Mouse (Mus musculus): ENCODE data around the gene Otulin. TPM values are rescaled to one million over a fixed set of nuclear protein-coding genes. Genes with fewer than 3 reads are reported as not detected.

Gene Otulin
- polyA plus RNA-seq, 1 experiment, result not detected

GRCm38 (mm10) chr15:27594973-27595372 lies 35.5 kb downstream of the Otulin start:
- TF ChIP-seq POLR2A (IDR thresholded peaks at IDR 0.05; ENCODE audit: insufficient read depth, low read depth, low read length) (no peak), CTCF (IDR thresholded peaks at IDR 0.05; ENCODE audit: insufficient read depth, low read depth, low read length) (no peak)
- Histone ChIP-seq H3K4me1 (ENCODE audit: control insufficient read depth, insufficient read depth, low read length) (peaks cover 33% of the 10 kb centered on the region), H3K4me3 (ENCODE audit: insufficient read depth, low read depth, low read length) (no peak overlapping the region), H3K27ac (ENCODE audit: insufficient read depth, low read depth, low read length) (peak overlapping the region; percentile 7; the same call in 1 of the 2 replicates)
- 60% methylated on average over 4 of the region's 4 CpGs for WGBS

- TF ChIP-seq POLR2A (IDR thresholded peaks at IDR 0.05; ENCODE audit: insufficient read depth, low read depth, low read length) (no peak), CTCF (IDR thresholded peaks at IDR 0.05; ENCODE audit: insufficient read depth, low read depth, low read length) (no peak)
- 75% methylated on average over 13 of the region's 13 CpGs for WGBS
- no peak overlapping the region for H3K27ac ChIP-seq (ENCODE audit: insufficient read depth, low read depth, low read length)
Observed at GRCm38 (mm10) chr15:27593717-27594116, 36.8 kb downstream of the Otulin start.

GRCm38 (mm10) chr15:27592620-27593320 lies 37.7 kb downstream of the Otulin start:
- Histone ChIP-seq H3K4me3 (ENCODE audit: insufficient read depth, low read depth, low read length) (no peak overlapping the region), H3K27ac (ENCODE audit: insufficient read depth, low read depth, low read length) (0 out of 2 replicates have a peak overlapping the region, but pooled peaks have one; percentile 3), H3K4me1 (ENCODE audit: control insufficient read depth, insufficient read depth, low read length) (peaks cover 27% of the 10 kb centered on the region)
- TF ChIP-seq CTCF (IDR thresholded peaks at IDR 0.05; ENCODE audit: insufficient read depth, low read depth, low read length), result no peak
- TF ChIP-seq POLR2A (IDR thresholded peaks at IDR 0.05; ENCODE audit: insufficient read depth, low read depth, low read length), result no peak
- 74% methylated on average over 19 of the region's 19 CpGs for WGBS

More at GRCm38 (mm10) chr15:27593717-27594116, 36.8 kb downstream of the Otulin start:
- Histone ChIP-seq H3K4me3 (ENCODE audit: insufficient read depth, low read depth, low read length) (no peak overlapping the region), H3K4me1 (ENCODE audit: control insufficient read depth, insufficient read depth, low read length) (peaks cover 29% of the 10 kb centered on the region)

- H3K27ac ChIP-seq (ENCODE audit: insufficient read depth, low read depth, low read length), result no peak overlapping the region
- 95% methylated on average over 9 of the region's 9 CpGs for WGBS
- no peak overlapping the region for H3K4me3 ChIP-seq (ENCODE audit: insufficient read depth, low read depth, low read length)
- TF ChIP-seq POLR2A (IDR thresholded peaks at IDR 0.05; ENCODE audit: insufficient read depth, low read depth, low read length), result no peak
- no peak for TF ChIP-seq CTCF (IDR thresholded peaks at IDR 0.05; ENCODE audit: insufficient read depth, low read depth, low read length)
- H3K4me1 ChIP-seq (ENCODE audit: control insufficient read depth, insufficient read depth, low read length), result peaks cover 24% of the 10 kb centered on the region
Observed at GRCm38 (mm10) chr15:27590812-27591211, 39.7 kb downstream of the Otulin start.

- 50% methylated on average over 14 of the region's 14 CpGs for WGBS
- Histone ChIP-seq H3K4me3 (ENCODE audit: insufficient read depth, low read depth, low read length) (no peak overlapping the region), H3K4me1 (ENCODE audit: control insufficient read depth, insufficient read depth, low read length) (peaks cover 18% of the 10 kb centered on the region), H3K27ac (ENCODE audit: insufficient read depth, low read depth, low read length) (no peak overlapping the region)
- TF ChIP-seq CTCF (IDR thresholded peaks at IDR 0.05; ENCODE audit: insufficient read depth, low read depth, low read length) (no peak), POLR2A (IDR thresholded peaks at IDR 0.05; ENCODE audit: insufficient read depth, low read depth, low read length) (no peak)
Observed at GRCm38 (mm10) chr15:27588087-27588826, 42.2 kb downstream of the Otulin start.

- 84% methylated on average over 5 of the region's 5 CpGs for WGBS
- Histone ChIP-seq H3K27ac (ENCODE audit: insufficient read depth, low read depth, low read length) (no peak overlapping the region), H3K4me3 (ENCODE audit: insufficient read depth, low read depth, low read length) (no peak overlapping the region), H3K4me1 (ENCODE audit: control insufficient read depth, insufficient read depth, low read length) (peaks cover 16% of the 10 kb centered on the region)
- TF ChIP-seq CTCF (IDR thresholded peaks at IDR 0.05; ENCODE audit: insufficient read depth, low read depth, low read length) (no peak), POLR2A (IDR thresholded peaks at IDR 0.05; ENCODE audit: insufficient read depth, low read depth, low read length) (no peak)
Observed at GRCm38 (mm10) chr15:27586093-27586480, 44.4 kb downstream of the Otulin start.

GRCm38 (mm10) chr15:27585466-27586092 lies 44.9 kb downstream of the Otulin start:
- Histone ChIP-seq H3K4me3 (ENCODE audit: insufficient read depth, low read depth, low read length) (no peak overlapping the region), H3K27ac (ENCODE audit: insufficient read depth, low read depth, low read length) (no peak overlapping the region), H3K4me1 (ENCODE audit: control insufficient read depth, insufficient read depth, low read length) (peaks cover 21% of the 10 kb centered on the region)
- 56% methylated on average over 4 of the region's 4 CpGs for WGBS
- no peak for TF ChIP-seq CTCF (IDR thresholded peaks at IDR 0.05; ENCODE audit: insufficient read depth, low read depth, low read length)
- no peak for TF ChIP-seq POLR2A (IDR thresholded peaks at IDR 0.05; ENCODE audit: insufficient read depth, low read depth, low read length)

GRCm38 (mm10) chr15:27583620-27584019 lies 46.9 kb downstream of the Otulin start:
- Histone ChIP-seq H3K4me3 (ENCODE audit: insufficient read depth, low read depth, low read length) (no peak overlapping the region), H3K4me1 (ENCODE audit: control insufficient read depth, insufficient read depth, low read length) (peaks cover 24% of the 10 kb centered on the region), H3K27ac (ENCODE audit: insufficient read depth, low read depth, low read length) (no peak overlapping the region)
- WGBS, result 92% methylated on average over 6 of the region's 6 CpGs
- TF ChIP-seq CTCF (IDR thresholded peaks at IDR 0.05; ENCODE audit: insufficient read depth, low read depth, low read length) (no peak), POLR2A (IDR thresholded peaks at IDR 0.05; ENCODE audit: insufficient read depth, low read depth, low read length) (no peak)

- no peak overlapping the region for H3K27ac ChIP-seq (ENCODE audit: insufficient read depth, low read depth, low read length)
- TF ChIP-seq POLR2A (IDR thresholded peaks at IDR 0.05; ENCODE audit: insufficient read depth, low read depth, low read length) (no peak), CTCF (IDR thresholded peaks at IDR 0.05; ENCODE audit: insufficient read depth, low read depth, low read length) (peak; percentile 69)
- no peak overlapping the region for H3K4me3 ChIP-seq (ENCODE audit: insufficient read depth, low read depth, low read length)
- H3K4me1 ChIP-seq (ENCODE audit: control insufficient read depth, insufficient read depth, low read length), result peaks cover 20% of the 10 kb centered on the region
- WGBS, result 62% methylated on average over 4 of the region's 4 CpGs
Observed at GRCm38 (mm10) chr15:27583042-27583441, 47.5 kb downstream of the Otulin start.
